Mouse (Mus musculus): Measurements from ENCODE around the gene Adarb2.

Gene Adarb2

DNA sequence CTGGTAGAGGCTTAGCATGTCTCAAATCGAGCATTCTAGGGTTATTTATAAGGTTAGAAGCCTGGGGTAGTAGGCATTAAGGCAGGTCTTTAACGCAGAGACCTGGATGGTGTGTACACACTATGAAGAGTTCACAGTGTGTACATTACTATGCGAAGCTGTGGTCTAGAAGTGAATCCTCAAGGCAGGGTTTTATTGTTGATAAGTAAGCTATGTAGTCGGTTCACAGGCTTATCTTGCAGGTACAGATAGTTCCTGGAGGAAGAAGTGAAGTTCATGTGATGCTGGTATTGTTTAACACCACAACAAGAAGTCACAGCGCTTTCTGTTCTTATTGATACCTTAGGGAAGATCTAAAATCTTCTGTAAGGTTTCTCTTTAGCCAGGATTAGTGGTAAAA is 290.7 kb downstream of the Adarb2 start:
- no peak for DNase-seq

DNA sequence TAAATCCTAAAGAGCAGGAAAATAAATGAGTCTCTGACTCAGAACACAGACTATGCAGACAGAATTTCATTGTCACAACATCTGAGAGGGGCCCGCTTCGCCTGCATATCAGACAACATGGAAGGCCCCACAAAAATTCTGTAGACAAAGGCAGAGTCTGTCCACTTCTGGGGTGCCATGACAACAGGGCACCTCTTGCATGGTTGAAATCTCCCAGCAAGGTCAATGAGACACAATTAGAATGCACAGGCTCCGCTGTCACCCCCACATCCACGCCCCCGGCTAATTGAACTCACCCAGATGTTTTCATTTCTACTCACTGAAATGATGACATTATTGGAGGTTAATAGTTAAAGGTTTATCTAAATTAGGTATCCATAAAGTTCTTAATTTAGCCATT is 296.9 kb downstream of the Adarb2 start:
- no peak for DNase-seq

GRCm38 (mm10) chr13:8511069-8511817 is 308.6 kb downstream of the Adarb2 start:
- no peak for DNase-seq

GRCm38 (mm10) chr13:8515979-8516715 is 313.5 kb downstream of the Adarb2 start:
- DNase-seq = no peak

DNA sequence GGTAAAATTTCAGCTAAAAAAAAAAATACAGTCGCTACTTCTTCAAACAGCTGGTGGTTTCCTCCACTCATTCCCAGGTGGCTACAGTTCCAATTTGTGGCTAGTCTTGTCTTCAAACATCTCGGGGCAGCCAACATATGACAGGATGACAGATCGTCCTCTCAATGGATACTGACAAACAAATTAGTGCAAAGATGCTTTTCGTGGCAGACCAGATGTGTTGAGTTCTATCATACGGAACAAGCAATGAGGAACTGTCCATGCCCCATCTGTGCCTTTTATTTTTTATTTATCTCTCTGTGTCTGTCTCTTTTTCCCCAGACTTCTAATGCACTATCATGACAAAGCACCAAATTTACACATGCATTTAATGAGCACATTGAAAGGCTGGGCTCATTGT is 316.5 kb downstream of the Adarb2 start:
- no peak for DNase-seq

- no peak for DNase-seq
These were observed 323.3 kb downstream of the Adarb2 start for GRCm38 (mm10) chr13:8525748-8526631.

DNA sequence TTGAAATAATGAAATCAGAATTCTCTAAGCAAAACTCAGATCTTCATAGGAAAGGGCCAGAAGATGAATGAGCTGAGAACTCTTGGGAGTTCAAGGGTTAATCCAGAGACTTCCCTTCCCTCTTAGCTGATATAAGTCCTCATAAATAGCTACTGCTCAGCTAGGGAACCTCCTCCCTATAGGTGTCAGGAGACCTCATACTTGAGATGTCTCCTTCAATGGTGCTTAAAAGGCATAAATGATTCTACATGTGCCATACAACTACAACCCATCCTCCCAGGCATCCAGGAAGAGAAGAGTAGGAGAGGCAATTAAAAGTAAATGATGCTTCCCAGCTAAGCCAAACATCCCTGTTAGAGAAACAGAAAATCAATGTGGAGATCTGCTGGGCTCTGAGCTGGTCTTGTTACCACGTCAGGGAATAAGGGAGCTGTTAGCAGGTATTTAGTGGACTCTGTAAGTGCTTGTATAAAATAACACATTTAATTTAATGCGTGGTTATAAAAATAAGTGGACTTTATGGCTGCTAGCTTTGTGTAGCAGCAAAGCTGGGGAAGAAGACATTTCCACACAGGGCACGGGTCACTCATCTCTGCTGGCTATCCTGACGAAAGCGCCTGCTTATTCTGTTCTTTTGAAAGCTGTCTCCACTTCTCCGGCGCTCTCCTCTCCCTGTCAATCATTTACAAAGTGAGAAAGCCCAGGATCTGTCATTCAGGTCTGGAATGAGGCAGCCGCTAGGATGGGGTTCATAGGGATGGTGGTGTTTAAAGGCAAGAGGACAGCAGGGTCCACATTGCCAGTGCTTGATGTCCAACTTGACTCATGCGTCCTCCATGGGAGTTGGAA is 331.8 kb downstream of the Adarb2 start:
- DNase-seq = no peak

- no peak for DNase-seq
These were observed 335.8 kb downstream of the Adarb2 start for GRCm38 (mm10) chr13:8538481-8538880.

DNA sequence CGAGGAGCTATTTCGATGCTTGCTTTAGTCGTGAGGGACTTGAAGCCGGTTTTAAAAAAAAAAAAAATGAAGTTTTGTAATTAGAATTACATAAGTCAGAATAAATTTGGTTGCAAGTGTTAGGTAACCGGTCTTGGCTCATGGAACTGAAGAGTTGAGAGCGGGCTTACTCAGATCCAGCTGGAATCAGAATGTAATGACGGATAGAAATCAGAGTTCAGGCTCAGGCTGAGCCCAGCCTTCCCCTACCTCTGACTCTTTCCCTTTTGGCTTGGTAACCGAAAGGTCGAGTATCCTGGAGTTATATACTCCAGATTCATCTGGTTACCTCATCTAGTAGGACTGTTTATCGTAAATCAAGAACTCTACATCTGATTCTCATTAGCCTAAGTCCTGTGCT is 336.2 kb downstream of the Adarb2 start:
- no peak for DNase-seq

GRCm38 (mm10) chr13:8542684-8543083 is 340.0 kb downstream of the Adarb2 start:
- no peak for DNase-seq

GRCm38 (mm10) chr13:8552242-8552641 is 349.6 kb downstream of the Adarb2 start:
- no peak for DNase-seq

GRCm38 (mm10) chr13:8557784-8558183 is 355.1 kb downstream of the Adarb2 start:
- DNase-seq = no peak

DNA sequence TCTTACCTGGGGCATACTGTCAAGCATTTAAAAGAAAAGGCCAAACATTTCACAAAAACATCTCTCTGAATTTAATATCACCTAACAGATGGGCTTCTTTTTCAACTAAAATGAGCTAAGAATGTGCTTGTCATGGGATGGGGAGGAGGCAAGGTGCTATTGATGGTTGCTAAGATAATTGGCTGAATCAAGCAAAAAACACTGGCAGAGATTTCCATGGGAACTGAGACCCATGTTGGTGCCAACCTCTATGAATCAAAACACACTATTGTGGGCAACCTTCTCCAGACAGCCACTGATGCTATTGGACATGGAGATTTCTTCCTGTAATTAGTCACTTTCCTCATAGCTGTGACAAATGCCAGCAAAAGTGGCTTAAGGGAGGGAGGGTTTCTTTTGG is 357.8 kb downstream of the Adarb2 start:
- no peak for DNase-seq

DNA sequence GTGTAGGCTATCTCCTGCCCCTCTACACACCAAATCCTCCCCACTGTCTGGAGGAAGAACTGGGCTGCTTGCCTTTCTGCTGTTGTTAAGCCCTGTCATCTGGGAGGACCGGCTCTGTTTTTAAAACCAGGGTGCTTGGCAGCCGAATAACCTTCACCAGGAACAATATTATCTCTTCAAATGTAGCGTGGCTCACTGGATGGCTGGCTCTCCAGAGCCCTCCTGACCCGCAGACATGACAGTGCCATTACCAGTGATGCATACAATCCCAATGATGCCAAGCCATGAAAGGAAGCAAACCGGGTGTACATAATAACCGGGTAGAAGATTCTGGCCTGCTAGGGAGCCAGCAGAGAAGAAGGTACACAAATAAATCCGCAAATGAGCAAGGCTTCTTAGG is 360.5 kb downstream of the Adarb2 start:
- DNase-seq = no peak

- no peak for DNase-seq
These were observed 364.7 kb downstream of the Adarb2 start for GRCm38 (mm10) chr13:8567111-8568026.

GRCm38 (mm10) chr13:8570269-8570668 is 367.6 kb downstream of the Adarb2 start:
- no peak for DNase-seq

DNA sequence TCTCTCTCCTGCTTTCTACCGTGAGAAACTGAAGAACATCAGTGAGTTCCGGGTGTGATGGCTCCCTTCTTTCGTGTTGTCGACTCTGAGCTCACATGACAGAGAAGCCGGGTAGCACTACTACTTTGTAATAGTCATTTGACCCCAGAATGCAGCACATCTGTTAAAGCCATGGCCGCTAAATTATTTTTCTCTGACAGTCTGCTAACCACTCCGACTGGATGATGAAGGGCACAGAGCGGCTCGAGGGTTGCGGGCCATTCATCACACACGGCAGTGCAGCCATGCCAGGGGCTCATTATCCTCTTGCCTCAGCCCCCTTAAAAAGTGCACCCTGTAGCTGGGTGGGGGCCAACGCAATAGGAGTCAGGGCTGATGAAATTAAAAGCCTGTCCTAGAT is 371.2 kb downstream of the Adarb2 start:
- DNase-seq = no peak

- no peak for DNase-seq
These were observed 381.8 kb downstream of the Adarb2 start for GRCm38 (mm10) chr13:8584257-8585005.

- DNase-seq = no peak
These were observed 384.8 kb downstream of the Adarb2 start for GRCm38 (mm10) chr13:8587447-8587846.

DNA sequence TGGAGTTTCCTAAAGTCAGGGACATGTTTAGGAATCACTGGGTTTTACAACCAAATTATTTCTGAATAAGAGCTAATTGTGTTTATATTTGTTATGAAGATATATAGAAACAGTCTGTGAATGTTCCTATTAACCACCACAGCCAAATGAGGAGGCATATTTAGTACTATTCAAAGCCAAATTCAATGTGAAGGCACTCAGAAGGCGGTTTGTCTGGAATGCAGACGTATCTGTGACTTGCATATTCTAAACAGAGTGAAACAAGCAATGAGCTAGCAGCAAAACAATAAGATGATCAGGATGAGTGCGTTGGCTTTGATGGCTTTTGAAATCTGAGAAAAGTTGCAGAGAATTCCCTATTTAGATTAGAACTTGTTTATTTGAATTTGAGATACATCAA is 387.8 kb downstream of the Adarb2 start:
- DNase-seq = no peak
